Mouse (Mus musculus) erythroblast, embryonic 14.5 days (primary cell): Measurements from ENCODE around the gene Bcr.

Source experiments
- GATA1 ChIP-seq: IDR thresholded peaks from 2 replicates; pipeline ENCODE4 v1.6.1; 2012; ENCODE audit warnings: low read length, inconsistent platforms, mixed read lengths
- TAL1 ChIP-seq: IDR thresholded peaks from 3 replicates; pipeline ENCODE4 v1.6.1; 2012; ENCODE audit warnings: low read length, inconsistent platforms, mixed read lengths

- TF ChIP-seq TAL1, result no peak
- TF ChIP-seq GATA1, result no peak
These were observed 140.3 kb downstream of the Bcr start for GRCm38 (mm10) chr10:75200733-75201132.
